Mouse (Mus musculus): Measurements from ENCODE around the gene Cabp7.
"Not testable (repeated sequence)": the region's sequence is repeated elsewhere in the genome, so short reads cannot be mapped to it uniquely, and the experiment has no call there.

Cabp7 gene

GRCm38 (mm10) chr11:4750263-4750662 lies 3.7 kb upstream of the Cabp7 start:
- peak; percentile 77 to 90 for DNase-seq (ENCODE audit: inconsistent age in 2 of 2, low spot score in 1 of 2)

DNA sequence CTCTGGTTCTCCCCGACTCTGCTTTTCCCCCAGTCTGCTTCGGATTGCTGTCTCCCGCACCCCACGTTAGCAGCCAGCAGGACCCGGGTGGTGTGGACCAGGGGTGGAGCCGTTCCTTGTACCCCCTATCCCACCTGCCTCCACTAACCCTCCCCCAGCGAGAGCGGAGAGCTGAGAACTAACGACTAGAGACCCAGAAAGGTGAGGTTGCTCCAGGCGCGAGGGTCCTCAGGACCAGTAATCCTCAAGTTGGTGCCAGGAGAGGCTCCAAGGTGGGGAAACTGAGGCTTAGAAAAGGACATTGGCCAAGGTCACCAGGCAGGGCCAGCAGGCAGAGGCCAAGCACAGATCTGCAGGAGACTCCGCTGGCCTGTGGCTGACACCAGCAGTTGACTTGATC lies 707 bp upstream of the Cabp7 start:
- DNase-seq (ENCODE audit: inconsistent age in 2 of 2, low spot score in 1 of 2) = no peak

- DNase-seq (ENCODE audit: inconsistent age in 2 of 2, low spot score in 1 of 2) = no peak
Measured at GRCm38 (mm10) chr11:4745969-4746368, 609 bp downstream of the Cabp7 start.

- no peak for DNase-seq (ENCODE audit: inconsistent age in 2 of 2, low spot score in 1 of 2)
Measured at GRCm38 (mm10) chr11:4744691-4745090, 1.9 kb downstream of the Cabp7 start.

- DNase-seq (ENCODE audit: inconsistent age in 2 of 2, low spot score in 1 of 2) = no peak
Measured at GRCm38 (mm10) chr11:4740785-4741184, 5.8 kb downstream of the Cabp7 start.

DNA sequence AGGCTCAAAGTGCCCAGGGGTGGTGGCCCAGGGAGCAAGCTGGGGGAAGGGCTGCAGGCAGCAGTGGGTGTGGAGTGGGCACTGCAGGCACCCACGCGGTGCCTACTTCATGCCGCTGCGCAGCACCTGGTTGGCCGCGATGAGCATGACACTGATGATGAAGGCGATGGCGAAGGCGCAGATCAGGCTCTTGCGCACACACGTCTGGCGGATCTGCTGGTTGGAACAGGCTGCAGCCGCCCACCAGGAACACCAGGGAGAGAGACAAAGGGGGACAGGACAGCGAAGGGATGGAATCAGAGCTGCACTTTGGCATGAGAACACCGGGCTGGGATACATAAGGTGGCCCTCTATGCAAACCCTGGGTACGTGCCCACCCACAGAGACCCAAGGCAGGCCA lies 7.9 kb downstream of the Cabp7 start:
- no peak for DNase-seq (ENCODE audit: inconsistent age in 2 of 2, low spot score in 1 of 2)

DNA sequence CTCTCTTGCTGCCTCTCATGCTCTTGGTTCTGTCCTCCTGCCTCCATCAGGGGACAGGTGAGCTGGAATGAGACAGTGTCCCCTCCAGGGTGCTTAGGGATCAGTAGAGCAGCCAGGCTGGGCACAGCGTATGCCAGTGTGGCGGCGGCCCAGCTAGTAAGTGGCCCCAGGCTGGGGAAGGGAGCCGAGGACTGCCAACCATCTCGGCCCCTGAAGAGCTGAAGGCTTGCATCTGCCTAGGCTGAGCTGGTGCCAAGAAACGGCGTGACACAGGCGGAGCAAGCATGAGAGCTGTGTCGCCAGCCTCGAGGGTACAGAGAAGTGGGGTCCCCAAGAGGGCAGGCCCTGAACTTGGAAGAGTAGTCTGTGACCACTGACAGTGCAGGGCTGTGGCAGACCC lies 8.9 kb downstream of the Cabp7 start:
- DNase-seq (ENCODE audit: inconsistent age in 2 of 2, low spot score in 1 of 2) = no peak

GRCm38 (mm10) chr11:4736355-4736754 lies 10.2 kb downstream of the Cabp7 start:
- no peak for DNase-seq (ENCODE audit: inconsistent age in 2 of 2, low spot score in 1 of 2)

- DNase-seq (ENCODE audit: inconsistent age in 2 of 2, low spot score in 1 of 2) = no peak
Measured at GRCm38 (mm10) chr11:4734179-4734578, 12.4 kb downstream of the Cabp7 start.

GRCm38 (mm10) chr11:4731781-4732180 lies 14.8 kb downstream of the Cabp7 start:
- no peak for DNase-seq (ENCODE audit: inconsistent age in 2 of 2, low spot score in 1 of 2)

DNA sequence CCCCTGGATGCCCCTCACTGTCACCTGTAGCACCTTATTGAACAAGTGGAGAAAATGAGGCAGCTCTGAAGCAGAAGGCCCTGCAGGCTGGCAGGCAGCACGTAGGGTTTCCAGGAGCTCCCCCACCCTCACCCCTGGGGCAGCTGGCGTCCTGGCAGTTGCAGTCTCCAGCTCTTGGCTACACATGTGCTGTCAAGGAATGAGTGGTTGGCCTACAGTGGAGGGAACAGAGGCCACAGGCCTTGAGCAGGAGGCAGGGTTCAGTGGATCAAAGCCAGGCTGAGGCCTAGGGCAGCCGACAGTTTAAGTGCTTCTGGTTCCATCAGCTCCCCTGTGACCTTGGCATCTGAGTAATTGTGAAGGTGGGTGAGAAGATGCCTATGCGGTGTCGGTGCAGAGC lies 15.7 kb downstream of the Cabp7 start:
- peak; percentile 49 to 69 for DNase-seq (ENCODE audit: inconsistent age in 2 of 2, low spot score in 1 of 2)

GRCm38 (mm10) chr11:4730096-4730495 lies 16.5 kb downstream of the Cabp7 start:
- peak in 1 of 2 experiments; percentile 21 for DNase-seq (ENCODE audit: inconsistent age in 2 of 2, low spot score in 1 of 2)

DNA sequence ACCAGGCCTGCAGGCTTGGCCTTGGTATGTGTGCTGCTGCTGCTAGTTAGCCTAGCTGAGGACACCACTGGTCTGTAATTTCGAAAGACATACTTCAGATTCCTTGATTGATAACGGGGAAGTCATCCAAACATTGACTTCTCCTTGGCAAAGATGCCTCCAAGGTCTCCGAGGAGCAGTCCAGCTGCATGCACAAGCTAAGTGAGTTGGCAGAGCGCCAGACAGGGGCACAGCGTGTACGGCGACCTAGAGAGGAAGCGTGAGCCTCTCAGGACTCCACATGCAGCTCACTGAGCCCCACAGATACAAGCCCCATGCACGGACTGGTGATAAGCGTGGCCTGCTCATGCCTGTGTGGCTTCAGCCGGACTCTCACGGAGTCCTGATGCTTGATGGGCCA lies 17.0 kb downstream of the Cabp7 start:
- peak; percentile 91 to 93 for DNase-seq (ENCODE audit: inconsistent age in 2 of 2, low spot score in 1 of 2)

GRCm38 (mm10) chr11:4721728-4722127 lies 24.9 kb downstream of the Cabp7 start:
- DNase-seq (ENCODE audit: inconsistent age in 2 of 2, low spot score in 1 of 2) = peak; percentile 72 to 82

DNA sequence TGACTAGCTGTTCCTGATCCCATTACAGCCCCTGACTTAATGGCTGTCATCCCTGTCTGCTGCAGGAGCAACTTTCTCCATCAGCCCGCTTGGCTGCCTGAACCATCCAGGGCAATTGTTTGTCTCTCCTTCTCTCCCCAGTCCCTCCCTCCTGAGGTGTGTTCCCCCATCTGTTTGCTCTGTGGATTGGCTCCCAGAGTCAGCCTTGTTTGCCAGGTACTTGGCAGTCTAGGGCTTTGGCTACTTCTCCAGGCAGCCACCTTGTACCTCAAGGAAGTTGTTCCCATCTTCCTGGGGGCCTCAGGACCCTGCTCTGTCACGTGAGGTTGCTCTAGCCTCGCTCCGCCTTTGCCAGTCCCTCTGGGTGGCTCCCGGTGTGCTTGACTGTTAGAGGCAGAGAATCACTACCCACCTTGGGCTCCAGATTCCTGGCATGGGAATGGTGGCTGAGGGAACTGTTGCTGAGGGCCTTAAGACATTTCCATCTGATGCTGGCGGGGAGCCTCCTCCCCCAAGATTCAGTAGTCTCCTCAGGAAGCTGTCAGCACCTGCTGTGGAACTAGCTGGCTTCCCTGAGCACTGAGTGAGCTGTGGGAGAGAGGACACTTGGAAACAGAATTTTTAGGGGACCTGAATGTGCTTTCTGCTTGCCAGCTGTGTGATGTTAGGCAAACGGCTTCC lies 25.5 kb downstream of the Cabp7 start:
- no peak for DNase-seq (ENCODE audit: inconsistent age in 2 of 2, low spot score in 1 of 2)

- DNase-seq (ENCODE audit: inconsistent age in 2 of 2, low spot score in 1 of 2) = peak; percentile 65 to 84
Measured at GRCm38 (mm10) chr11:4720393-4720792, 26.2 kb downstream of the Cabp7 start.

GRCm38 (mm10) chr11:4719961-4720360 lies 26.6 kb downstream of the Cabp7 start:
- DNase-seq (ENCODE audit: inconsistent age in 2 of 2, low spot score in 1 of 2) = peak; percentile 87 to 92

- peak; percentile 88 to 91 for DNase-seq (ENCODE audit: inconsistent age in 2 of 2, low spot score in 1 of 2)
Measured at GRCm38 (mm10) chr11:4718548-4718947, 28.0 kb downstream of the Cabp7 start.

- DNase-seq (ENCODE audit: inconsistent age in 2 of 2, low spot score in 1 of 2) = no peak
Measured at GRCm38 (mm10) chr11:4716530-4717236, 29.9 kb downstream of the Cabp7 start.

DNA sequence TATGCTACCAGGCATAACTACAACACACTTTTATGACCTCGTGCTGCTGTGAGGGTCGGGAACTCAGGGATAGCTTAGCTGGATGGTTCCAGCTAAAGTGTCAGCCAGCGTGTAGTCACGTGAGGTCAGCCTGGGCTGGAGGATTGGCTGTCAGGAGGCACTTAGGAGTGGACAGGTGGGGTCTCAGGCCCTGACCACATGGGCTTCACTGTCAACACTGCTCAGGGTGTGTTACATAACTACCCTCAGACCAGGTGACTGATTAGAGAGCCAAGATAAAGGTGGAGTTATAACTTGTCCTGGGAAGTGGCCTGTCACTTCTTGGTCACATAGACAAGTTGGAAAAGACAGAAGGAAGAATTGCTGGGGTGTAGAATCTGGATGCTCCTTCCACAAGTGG lies 31.0 kb downstream of the Cabp7 start:
- no peak for DNase-seq (ENCODE audit: inconsistent age in 2 of 2, low spot score in 1 of 2)

GRCm38 (mm10) chr11:4714727-4715126 lies 31.9 kb downstream of the Cabp7 start:
- no peak for DNase-seq (ENCODE audit: inconsistent age in 2 of 2, low spot score in 1 of 2)

DNA sequence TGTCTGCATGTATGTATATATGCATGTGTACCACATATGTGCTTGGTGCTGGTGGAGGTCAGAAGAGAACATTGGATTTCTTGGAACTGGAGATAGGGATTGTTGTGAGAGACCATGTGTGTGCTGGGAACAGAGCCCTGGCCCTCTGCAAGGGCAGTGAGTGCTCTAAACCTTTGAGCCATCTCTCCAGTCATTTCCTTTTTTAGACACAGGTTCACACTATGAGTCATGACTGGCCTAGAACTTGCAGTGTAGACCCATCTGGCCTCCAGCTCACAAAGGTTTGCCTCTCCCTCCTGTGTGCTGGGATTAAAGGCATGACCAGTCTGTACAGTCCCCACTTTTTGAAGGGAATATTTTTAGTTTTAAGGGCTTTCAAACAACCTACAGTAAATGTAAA lies 33.8 kb downstream of the Cabp7 start:
- DNase-seq (ENCODE audit: inconsistent age in 2 of 2, low spot score in 1 of 2) = no peak

GRCm38 (mm10) chr11:4710188-4710587 lies 36.4 kb downstream of the Cabp7 start:
- DNase-seq (ENCODE audit: inconsistent age in 2 of 2, low spot score in 1 of 2) = not testable (repeated sequence)
